Mouse (Mus musculus) heart, postnatal 10 days (tissue): ENCODE results near the gene C2cd5. TPM values are rescaled to one million over a fixed set of nuclear protein-coding genes. Genes with fewer than 3 reads are reported as not detected.

ENCODE experiments used
- total RNA-seq, 2 experiments: library from RNA; stranded (reverse); gene quantifications; 2 replicates each; pipeline ENCODE4 v1.2.3; 2021

C2cd5 gene
- total RNA-seq, 2 experiments from 2014 or later, result 23.9 to 27.0 TPM

Other genes with a start within 250 kb of the C2cd5 start
- 1 to 10 TPM in 1 of 2 experiments, under 1 TPM in 1; 0.89 to 1.3 TPM for gene St8sia1, start 135.7 kb downstream of the C2cd5 start, total RNA-seq
- 10 to 100 TPM; 28.5 to 29.4 TPM for gene Etnk1, start 67.1 kb upstream of the C2cd5 start, total RNA-seq